Mouse (Mus musculus): ENCODE measurements around the gene Cyp2w1.

Cyp2w1 gene

DNA sequence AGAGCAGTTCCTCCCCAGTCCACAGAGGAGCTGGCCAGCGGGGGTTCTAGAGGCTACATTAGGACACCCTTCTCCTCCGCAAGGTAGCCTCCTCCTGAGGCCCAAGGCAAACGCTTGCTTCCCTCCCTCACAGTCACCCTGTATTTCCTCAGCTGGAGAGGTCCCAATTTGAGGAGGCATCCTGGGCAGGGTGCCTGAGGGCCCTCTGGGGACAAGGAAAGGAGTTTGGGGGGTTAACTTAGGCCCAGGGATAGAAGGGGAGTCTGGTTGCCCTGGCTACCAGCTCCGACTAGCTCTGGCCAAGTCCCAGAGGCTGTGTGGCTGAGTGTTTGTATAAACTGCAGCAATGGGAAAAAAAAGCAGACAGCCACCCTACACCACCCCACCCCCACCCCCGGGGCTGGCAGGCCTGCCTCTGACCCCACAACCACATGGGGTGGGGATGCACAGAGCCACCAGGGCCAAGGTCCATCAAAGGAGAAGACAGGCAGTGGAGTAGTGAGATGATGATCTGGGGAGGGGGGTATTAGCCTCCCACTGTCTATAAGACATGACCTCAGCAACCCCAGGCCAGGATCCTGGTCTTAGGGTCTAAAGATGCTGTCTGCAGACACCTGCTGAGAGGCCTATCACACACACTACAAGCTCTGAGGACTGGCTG is 12.6 kb downstream of the Cyp2w1 start:
- peak; percentile 70 to 81 for DNase-seq (ENCODE audit: low spot score in 2 of 2)

DNA sequence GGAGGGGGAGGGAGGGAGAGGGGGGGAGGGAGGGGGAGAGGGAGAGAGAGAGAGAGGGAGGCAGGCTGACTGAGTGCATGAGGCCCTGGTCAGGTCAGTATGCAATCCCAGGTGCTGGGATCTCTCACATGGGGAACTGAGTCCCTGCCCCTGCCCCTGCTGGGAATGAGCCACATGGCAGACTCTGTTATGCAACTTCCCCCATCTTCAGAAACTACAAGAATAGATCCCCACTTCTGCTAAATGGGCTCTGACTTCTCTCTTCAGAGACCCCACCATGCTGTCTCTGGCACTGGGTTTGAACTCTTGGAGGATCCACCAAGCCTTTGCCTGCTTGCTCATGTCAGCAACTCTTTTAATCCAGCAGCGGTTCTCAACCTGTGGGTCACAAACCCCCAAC is 13.4 kb downstream of the Cyp2w1 start:
- DNase-seq (ENCODE audit: low spot score in 2 of 2) = peak in 1 of 2 experiments; percentile 56

DNA sequence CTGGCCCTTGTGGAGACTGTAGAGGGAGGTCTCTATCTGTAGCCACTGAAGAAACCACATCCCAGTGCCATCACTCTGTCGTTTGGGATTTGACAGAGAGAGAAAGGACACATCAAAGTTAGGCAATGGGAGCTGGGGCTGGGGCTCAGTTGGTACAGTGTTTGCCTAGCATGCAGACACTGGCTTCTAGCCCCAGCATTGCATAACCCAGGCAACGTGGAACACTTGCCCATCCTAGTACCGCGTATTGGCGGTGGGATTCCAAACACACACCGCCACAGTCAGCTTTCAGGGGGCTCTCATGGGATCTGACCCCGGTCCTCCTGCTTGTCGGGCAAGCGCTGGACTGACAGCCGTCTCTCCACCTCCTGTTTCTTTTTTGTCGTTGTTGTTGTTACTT is 14.1 kb downstream of the Cyp2w1 start:
- DNase-seq (ENCODE audit: low spot score in 2 of 2) = no peak

DNA sequence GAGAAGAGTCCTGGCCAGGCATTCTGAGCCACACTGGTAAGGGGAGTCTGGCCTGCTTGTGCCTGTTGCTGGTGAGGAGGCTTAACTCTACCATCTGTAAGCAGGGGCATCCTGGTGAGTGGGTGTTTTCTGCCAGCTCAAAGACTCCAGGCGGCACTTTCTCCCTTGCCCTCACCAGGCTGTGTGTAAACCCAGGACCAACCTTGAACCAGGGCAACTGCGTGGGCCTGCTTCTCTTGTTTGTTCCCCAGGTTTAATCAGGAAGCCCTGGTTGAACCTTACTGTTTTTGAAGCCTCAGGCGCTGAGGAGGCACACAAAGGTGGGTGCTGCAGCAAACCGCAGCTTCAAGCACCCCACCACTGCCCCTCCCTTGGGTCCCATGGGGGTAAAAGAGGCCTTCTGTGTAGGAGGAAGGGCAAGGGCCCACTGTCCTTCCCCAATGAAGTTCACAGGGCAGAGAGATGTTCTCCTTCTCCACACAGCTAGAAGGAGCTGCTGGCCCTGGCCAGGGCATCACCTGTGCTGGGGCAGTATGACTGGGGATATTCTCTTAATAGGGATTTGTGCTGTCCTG is 15.6 kb downstream of the Cyp2w1 start:
- DNase-seq (ENCODE audit: low spot score in 2 of 2) = no peak

DNA sequence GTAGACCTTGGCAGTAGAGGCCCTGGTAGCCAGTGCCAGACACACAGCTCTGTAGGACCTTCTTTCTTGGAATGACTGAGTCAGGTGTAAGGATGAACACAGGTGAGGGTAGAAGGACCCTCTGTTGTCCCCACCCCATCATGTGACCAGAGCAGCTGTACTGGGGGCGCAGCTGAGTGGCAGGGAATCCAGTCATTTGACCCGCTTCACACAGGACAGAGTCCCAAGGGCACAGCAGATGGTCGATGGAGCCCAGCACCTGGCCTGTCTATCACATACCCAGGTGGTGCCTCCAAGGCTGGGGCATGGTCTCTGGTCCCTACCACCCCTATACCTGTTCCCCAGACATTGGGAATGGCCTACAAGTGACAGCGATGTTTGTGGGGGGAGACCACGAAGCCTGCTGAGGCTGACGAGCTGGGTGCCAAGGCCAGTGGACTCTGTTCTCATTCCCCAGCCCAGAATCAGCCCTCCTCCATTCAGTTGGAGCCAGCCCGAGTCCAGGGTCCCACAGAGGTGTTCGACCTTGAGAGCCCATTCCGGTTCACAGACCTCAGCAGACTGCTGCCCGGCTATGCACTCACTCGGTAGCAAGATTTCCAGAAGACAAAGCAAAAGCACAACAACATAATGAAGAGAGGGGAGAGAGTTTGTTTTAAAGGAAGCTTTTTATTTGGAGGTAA is 16.4 kb downstream of the Cyp2w1 start:
- no peak for DNase-seq (ENCODE audit: low spot score in 2 of 2)

DNA sequence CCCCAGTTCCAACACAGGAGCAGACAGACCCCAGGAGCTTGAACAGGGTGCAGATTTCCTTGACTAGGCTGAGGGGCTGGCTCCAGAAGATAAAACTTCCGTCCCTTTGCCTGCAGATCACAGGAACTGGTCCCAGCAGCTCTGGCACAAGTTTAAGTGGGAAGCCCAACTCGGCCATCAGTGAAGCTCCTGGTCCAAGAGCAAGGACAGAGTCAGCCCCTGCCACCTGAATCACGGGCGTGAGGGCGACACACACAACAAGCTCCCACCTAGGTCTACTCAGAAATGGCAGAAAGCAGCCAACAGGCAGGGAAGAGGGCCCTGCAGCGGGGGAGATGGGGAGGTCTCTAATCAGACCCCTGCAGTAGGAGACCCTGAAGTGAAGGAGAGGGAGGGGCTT is 17.9 kb downstream of the Cyp2w1 start:
- DNase-seq (ENCODE audit: low spot score in 2 of 2) = no peak

DNA sequence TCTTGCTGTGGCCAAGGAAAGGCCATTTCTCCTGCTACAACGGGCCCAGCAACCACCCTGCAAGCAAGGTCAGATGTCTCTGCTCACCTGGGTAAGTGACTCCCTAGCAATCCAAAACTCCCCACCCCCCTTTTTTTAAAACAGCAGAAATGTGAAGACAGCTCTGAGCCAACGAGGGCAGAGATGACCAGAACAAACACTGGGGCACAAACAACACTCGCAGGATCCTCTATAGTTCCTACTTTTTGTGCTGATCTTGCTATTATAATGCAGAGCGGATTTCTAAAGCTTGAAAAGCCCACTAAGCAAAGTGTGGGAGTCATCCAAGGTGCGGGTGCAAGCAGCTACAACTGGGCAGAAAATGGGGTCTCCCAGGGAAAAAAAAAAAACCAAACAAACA is 18.7 kb downstream of the Cyp2w1 start:
- no peak for DNase-seq (ENCODE audit: low spot score in 2 of 2)

DNA sequence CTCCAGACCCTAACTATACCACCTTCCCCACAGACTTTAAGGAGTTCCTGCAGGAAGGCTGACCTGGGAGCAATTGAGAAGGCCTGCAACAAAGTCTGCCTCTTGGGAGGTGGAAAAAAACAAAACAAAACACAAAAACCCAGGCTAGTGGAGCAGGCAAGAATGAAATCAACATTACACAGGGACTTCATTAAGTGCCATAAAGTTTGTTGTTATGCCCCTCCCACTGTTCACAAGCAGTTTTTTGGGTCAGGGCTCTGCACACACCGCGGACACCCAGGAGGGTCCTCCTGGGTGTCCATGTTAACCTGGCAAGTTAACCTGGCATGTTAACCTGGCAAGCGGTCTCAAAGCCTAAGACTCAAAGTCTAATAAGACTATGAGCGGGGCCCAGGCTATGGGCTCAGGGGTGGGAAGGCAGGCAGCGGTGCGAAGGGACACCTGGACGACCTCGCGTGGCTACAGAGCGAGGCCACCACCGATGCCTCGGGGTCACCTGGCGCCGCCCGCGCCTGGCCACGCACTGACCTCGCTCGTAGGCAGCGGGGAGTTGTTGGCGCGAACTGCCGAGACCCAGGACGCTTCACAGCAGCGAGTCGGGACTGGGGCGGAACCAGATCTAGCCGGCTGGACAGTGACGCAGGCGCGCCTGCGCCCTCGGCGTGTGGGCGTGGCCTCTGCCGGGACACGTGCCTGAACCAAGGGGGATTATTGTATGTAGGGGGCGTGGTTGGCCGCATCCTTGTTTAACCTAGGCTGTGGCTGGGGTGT is 19.4 kb downstream of the Cyp2w1 start:
- peak; percentile 92 to 93 for DNase-seq (ENCODE audit: low spot score in 2 of 2)

DNA sequence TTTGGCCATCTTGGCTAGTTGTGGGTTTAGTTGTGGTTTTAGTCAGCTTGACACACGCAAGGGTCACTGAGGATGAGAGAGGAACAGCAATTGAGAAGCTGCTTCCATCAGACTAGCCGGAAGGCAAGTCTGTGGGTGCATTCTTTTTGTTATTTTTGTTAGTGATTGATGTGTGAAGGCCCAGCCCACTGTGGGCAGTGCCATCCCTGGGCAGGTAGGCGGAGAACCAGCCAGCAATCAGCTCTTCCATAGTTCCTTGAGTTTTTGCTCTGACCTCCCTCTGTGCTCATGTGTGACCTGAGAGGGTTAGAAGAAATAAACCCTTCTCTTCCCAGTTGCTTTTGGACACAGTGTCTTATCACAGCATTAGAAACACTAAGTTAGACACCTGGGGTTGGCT is 20.7 kb downstream of the Cyp2w1 start:
- no peak for DNase-seq (ENCODE audit: low spot score in 2 of 2)

DNA sequence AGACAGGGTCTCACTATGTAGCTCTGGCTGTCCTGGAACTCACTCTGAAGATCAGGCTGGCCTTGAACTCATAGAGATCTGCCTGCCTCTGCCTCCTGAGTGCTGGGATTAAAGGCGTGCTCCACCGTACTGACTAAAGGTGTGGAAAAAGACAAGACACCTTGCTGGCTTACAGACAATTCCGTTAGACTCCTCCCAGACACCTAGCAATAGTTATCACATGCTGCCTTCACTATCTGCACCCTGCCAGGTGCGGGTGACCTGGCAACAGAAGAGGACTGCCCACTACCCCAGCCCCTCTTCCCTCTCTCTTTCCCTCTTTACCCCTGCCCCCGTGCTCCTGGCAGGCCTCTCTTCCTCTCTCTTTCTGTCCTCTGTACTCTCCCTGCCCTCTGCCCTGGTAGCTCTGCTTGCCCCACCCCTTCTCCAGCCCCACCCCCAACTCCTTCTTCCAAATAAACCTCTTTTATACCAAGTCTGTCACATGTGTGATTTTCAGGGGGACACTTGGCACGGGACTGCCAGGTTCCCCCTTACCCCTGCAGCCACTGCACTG is 21.6 kb downstream of the Cyp2w1 start:
- DNase-seq (ENCODE audit: low spot score in 2 of 2) = no peak

DNA sequence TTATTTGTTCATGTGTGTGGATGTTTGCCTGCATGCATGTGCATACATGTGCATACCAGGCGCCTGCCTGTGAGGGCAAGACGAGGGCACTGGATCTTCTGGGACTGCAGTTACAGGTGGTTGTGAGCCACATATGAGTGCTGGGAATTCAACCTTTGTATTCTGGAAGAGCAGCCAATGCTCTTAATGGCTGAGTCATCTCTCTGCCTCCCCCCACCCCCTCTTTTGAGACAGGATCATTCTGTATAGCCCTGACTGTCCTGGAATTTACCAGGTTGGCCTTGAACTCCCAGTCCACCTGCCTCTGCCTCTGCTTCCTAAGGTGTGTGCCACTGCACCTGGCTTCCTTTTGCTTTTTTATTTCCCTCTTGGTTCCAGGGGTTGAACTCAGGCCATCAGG is 22.4 kb downstream of the Cyp2w1 start:
- no peak for DNase-seq (ENCODE audit: low spot score in 2 of 2)

DNA sequence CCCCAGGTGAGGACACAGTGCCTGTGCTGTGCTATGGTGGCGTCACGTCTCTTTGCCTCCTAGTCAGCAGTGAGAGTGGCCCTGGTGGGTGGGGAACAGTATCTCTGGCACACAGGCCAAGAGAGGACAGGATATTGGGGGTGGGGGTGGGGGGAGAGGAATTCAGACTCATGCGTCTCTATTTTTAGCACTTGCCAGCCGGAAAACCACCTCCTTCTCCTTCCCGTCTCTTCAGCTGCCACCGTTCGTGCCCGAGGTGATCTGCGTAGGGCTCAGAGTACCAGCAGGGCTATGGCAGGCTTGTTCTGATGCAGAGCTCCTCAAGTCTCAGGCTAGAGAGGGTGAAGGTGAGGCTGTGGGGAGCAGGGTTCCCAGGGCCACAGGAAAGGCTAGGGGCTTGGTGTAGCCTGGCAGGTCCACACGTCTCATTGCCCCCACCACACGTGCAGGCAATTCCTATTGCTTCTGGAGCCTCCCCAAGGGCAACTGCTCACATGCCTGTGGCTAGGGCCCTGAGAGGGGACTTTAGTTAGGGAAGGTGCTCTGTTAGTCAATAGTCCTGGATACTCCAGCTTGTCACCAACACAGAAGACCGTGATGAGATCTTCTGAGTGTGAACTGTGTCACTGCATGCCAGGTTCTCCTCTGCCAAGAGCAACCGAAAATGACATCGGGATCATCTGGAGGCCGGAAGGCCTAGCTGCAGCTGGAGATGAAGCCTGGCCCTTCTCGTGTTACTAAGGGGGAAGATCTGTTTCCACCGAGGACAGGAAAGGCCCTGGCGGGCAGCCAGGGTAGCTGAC is 25.3 kb downstream of the Cyp2w1 start, which contains the start of gene Gpr146:
Gpr146 (plus strand) TSS at position 230 of the 803 bp plus-strand sequence.
- DNase-seq (ENCODE audit: low spot score in 2 of 2) = peak; percentile 64 to 76

DNA sequence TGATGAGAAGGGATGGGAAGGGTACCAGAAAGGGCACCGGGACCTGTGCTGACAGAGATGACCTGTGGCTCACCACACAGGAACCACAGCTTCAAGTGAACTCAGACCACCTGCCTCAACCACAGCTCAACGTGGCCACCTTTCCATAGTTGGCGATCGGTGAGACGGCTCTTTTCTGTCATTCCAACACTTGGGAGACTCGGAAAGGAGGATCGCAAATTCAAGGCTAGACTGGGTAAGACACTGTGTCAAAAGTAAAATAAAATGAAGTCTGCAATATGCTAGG is 25.8 kb downstream of the Cyp2w1 start:
- DNase-seq (ENCODE audit: low spot score in 2 of 2) = no peak

DNA sequence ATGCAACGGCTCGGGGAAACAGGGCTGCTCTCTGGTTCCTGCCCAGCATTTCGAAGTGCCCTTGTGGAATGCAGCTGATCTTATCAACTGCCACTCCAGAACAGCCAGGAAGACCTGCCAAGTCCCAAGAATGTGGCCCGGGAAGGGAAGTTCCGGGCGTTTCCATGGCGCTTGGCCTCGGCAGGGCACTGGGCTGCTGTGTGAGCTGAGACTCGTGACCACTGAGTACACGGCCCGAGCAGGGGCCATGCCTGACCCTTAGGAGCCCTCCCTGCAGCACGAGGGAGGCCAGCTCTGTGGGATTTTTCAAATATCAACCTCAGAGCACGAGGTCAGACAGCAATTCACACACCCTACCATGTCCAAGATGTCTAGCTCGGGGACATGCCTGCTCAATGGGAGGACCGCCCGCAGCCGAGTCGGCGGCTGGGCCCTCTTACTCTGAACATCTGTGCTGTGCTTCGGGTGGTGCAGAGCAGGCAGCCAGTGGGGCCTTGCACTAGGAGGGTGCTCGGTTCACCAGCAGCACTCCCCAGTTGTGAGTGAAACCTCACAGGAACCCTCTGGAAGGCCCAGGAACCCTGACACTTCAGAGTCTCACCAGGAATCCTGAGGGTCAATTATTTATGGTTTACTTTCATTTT is 26.7 kb downstream of the Cyp2w1 start:
- peak; percentile 66 to 70 for DNase-seq (ENCODE audit: low spot score in 2 of 2)

DNA sequence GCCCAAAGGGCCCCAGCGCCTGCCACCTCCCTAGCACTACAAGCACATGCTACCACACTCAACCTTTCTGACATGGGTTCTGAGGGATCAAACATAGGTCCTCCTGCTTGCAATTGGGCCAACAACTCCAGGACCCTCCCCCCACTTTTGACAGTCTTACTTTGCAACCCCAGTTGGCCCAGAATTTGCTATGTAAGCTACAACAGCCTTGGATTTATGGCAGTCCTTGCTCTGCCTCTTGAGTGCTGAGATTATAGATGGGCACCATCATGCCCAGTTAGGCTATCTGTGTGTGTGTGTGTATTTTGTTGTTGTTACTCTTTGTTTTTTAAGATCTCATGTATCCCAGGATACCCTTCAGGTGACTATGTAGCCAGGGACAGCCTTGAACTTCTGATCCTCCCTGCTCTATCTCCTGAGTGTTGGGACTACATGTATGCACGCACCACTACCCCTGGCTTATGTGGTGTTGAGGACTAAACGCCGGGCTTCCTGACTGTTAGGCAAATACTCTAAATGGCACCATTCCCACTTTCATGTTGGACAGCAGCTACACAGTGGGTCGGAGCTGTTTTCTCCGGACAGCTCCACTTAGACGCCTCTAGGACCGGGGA is 27.5 kb downstream of the Cyp2w1 start:
- DNase-seq (ENCODE audit: low spot score in 2 of 2) = no peak

DNA sequence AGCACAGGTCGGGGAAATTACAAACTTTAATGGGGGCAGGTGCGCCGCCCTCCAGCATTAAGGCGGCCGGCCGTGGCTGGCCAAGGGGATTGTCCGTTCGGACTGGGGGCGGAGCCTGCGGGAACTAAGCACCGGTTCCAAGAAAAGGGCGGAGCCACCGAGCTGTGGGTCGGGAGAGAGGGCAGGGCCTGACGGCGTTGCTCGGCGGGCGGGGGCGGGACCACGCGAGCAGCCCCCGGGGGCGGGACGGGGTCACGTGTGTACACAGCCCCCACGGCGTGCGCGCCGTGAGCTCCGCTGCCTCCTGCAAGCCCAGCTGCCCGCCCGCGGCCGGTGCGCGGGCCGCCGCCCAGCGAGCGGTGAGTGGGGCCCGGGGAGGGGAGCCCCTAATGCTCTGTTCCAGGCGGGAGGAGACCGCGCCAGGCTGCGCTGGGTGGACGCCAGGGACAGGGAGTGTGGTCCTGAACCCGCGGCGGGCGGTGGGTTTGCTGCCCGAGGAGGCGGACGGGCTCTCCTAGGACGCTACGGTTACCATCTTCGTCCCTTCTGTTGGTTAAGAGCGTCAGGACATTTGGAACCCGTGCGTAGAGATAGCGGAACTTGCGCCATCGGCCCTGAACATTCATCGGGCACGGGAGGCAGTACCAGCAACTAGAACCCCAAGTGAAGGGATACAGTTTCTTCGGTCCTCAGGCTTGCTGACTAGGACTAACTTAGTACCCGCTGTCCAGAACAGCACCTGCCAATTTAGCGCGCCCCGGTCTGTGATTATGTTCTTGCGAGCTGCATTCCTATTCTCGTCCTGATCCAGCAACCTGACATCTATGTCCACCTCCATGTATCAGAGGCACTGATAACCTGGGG is 28.2 kb downstream of the Cyp2w1 start:
- peak; percentile 92 to 93 for DNase-seq (ENCODE audit: low spot score in 2 of 2)

DNA sequence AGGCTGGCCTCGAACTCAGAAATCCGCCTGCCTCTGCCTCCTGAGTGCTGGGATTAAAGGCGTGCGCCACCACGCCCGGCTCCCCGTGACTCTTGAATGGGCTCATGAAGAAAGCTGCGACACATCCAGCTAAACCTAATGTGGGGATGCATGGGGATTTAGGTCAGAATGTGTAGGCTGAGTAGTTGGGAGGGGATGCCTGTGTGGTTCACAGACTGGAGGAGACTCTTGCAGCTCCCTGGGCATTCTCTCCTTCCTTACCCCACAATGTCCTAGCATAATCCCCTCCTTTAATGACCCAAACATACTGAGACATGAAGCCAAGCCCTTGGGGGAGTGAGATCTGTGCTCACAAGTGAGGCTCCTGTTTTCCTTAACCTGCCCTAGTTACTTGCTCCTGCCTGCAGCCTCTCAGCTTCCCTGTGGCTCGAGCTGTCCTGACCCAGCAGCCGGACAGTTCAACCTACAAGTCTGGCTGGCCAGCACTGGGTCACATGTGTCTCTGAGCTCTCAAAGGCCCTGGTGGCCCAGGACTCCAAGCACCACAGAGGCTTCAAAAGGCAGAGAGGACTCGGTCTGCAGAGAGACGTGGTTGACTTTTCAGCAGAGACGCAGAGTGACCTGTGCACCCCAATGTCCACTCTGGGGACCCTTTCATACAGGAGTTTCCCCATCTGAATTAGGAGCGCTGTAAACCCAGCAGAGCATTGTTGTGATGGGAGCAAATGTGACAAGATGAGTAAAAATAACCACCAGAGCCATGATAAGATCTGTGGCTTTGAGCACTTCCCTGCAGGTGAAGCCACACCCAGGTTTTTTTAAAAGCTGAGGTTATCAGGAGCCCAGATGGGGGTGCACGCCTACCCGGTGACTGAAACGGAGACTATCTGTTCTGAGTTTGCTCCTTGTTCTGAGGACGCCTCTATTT is 29.4 kb downstream of the Cyp2w1 start:
- no peak for DNase-seq (ENCODE audit: low spot score in 2 of 2)

DNA sequence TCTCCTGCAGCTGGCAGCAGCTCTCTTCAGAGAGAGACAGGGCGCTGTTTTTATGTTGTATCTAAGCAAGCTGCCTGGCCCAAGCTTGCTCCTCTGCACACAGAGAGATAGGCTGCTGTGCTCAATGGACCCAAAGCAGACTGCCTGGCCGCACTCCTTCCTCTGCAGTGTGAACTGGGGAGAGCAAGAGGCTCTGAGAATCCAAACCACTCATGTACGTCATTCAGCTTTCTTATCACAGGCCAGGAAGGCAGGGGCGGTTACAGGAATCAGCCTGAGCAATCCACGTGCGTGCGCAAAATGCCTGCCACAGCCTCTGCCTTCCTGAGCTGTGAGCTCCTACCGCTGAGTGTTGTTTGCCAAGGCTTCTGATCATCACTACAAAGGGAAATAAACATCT is 30.3 kb downstream of the Cyp2w1 start:
- DNase-seq (ENCODE audit: low spot score in 2 of 2) = peak; percentile 49 to 64

DNA sequence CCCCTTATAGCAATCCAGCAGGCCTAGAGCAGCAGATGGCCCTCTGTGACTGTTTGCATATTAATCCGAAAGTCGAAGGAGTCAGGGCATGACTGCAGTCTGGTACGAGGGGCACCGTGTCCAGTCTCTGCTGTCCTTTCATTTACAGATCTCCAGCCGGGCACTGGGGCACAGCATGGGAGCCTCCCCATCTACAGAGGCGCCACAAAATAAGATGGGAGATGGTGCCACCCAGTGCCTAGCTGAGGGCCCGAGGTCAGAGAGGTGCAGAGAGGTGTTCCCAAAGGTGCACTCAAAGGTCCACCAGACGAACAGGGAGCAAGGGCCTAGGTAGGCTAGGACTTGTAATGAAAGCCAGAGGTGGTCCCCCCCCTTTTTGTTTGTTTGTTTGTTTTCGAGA is 30.8 kb downstream of the Cyp2w1 start:
- no peak for DNase-seq (ENCODE audit: low spot score in 2 of 2)
